Mouse (Mus musculus) kidney, embryonic 15.5 days (tissue): ENCODE measurements around the gene Gm49425. TPM values are rescaled to one million over a fixed set of nuclear protein-coding genes. Genes with fewer than 3 reads are reported as not detected.

Experiments
- ATAC-seq: fragments of 200-750 bp; cut with Nextera tagmentation; replicated peaks from 2 replicates; pipeline ENCODE4 v1.8.0; 2017; ENCODE audit warnings: moderate TSS enrichment; ENCODE audit not compliant: low FRiP score
- H3K27ac ChIP-seq: fragments of 300-500 bp; sonication (generic); 2 replicates; pipeline ENCODE4 v1.5.1; 2015; ENCODE audit warnings: mild to moderate bottlenecking, inconsistent platforms
- H3K27me3 ChIP-seq: fragments of 300-500 bp; sonication (generic); 2 replicates; pipeline ENCODE4 v1.6.1; 2015; ENCODE audit warnings: inconsistent platforms
- H3K36me3 ChIP-seq: fragments of 300-500 bp; sonication (generic); 2 replicates; pipeline ENCODE4 v1.6.1; 2015; ENCODE audit warnings: inconsistent platforms
- H3K4me1 ChIP-seq: fragments of 300-500 bp; sonication (generic); 2 replicates; pipeline ENCODE4 v1.6.1; 2015; ENCODE audit warnings: inconsistent platforms
- H3K4me2 ChIP-seq: fragments of 300-500 bp; sonication (generic); 2 replicates; pipeline ENCODE4 v1.6.1; 2015; ENCODE audit warnings: moderate library complexity, mild to moderate bottlenecking, inconsistent platforms
- H3K4me3 ChIP-seq: fragments of 300-500 bp; sonication (generic); replicated peaks from 2 replicates; pipeline ENCODE4 v1.5.1; 2015; ENCODE audit warnings: mild to moderate bottlenecking, inconsistent platforms
- H3K9ac ChIP-seq: fragments of 300-500 bp; sonication (generic); 2 replicates; pipeline ENCODE4 v1.6.1; 2015; ENCODE audit warnings: mild to moderate bottlenecking, inconsistent platforms
- H3K9me3 ChIP-seq: fragments of 300-500 bp; sonication (generic); replicated peaks from 2 replicates; pipeline ENCODE4 v1.6.1; 2016; ENCODE audit warnings: inconsistent platforms
- WGBS: fragments of 180-500 bp; shearing (Covaris S2); methylation state at CpG from one replicate; pipeline ENCODE4 v1.1.7; 2015; ENCODE audit warnings: mixed read lengths; 5-methylcytosine and 5-hydroxymethylcytosine counted together
- polyA plus RNA-seq: library from polyadenylated mRNA; unstranded; fragments of >200 nt; fragmentation: Nextera tagmentation; extraction: Ambion mirVana; gene quantifications from 2 replicates; pipeline ENCODE4 v1.2.1, GENCODE M21; 2015

Gene Gm49425
- polyA plus RNA-seq, 1 experiment from 2014 or later: not detected

DNA sequence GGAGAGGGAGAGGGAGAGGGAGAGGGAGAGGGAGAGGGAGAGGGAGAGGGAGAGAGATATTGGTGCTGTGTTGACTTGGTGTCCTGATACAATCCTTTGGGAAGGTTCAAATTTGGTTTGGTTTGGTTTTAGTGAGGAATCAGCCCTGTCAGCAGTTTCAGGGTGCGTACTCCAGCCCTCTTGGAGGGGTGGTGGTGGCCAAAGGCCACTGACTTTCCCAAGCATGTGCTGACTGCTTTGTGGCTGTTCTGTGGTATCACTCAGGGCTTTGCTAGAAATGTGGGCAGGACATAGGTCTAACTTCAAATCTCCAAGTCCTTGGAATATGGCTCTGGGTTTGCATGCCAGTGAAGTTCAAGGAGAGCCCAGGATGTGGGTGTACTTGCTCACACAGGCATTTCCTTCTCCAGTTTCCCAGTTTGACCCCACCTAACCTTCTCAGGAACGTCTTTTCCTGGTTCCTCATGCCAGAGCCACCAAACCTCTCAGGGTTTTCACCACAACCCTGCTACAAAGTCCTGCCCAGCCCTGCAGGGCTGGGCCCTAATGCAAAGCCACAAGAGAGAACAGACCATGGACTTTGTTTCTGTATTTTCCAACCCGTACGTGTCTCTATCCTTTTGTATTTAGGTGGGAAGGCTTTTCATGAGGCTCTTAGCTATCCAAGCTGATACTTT, 5.6 kb upstream of the Gm49425 start:
- Histone ChIP-seq H3K27ac (no peak overlapping the region), H3K9me3 (no peaks in the 10 kb centered on the region), H3K4me2 (no peak overlapping the region), H3K36me3 (no peaks in the 10 kb centered on the region), H3K9ac (no peak overlapping the region), H3K4me3 (no peak overlapping the region), H3K4me1 (no peaks in the 10 kb centered on the region), H3K27me3 (peaks cover 12% of the 10 kb centered on the region; the same call in 1 of the 2 replicates)
- no peak for ATAC-seq
- WGBS: 62% methylated on average over 4 of the region's 4 CpGs

DNA sequence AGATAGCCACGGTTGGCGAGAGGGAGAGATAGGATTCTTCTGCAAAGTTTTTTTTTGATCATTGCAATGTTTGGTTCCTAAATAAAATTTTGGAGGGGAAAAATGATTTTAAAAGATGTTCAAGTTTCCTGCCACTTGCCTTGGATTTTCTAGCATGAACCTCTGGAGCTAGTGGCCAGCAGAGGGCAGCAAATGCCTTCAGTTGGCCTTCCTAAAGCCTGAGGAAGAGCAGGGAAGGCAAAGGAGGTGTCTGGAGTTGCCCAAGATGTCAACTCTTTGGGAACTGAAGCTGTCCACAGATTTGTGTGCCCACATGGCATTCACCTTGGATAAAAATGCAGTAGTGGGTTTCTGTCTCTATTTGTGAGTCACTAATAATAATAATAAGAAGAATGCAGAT, 2.7 kb upstream of the Gm49425 start:
- no peak overlapping the region for H3K27ac ChIP-seq
- 14% methylated on average over 2 of the region's 2 CpGs for WGBS

DNA sequence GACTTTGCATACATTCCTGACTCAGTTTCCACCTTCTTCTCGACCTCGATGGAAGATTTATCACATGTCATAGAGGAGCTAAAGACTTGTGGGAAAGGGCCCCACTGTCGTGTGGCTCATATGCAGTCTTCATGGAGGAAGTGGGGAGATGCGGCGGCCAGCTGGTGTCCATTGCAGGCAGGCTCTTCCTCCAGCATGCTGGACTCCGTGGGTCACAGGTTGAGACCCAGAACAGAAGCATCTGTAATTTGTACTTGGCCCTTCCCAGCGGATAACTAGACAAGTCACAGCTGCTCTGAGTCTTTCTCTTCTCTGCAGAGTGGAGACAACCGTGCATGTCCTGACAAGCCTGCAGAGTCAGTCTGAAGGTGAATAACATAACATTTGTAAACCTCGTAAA, 8.8 kb downstream of the Gm49425 start:
- no peak overlapping the region for H3K4me3 ChIP-seq
- WGBS: 32% methylated on average over 9 of the region's 9 CpGs
- no peaks in the 10 kb centered on the region for H3K36me3 ChIP-seq
- no peak overlapping the region for H3K4me2 ChIP-seq
- peaks cover 22% of the 10 kb centered on the region for H3K4me1 ChIP-seq
- H3K9me3 ChIP-seq: no peaks in the 10 kb centered on the region
- no peak overlapping the region for H3K9ac ChIP-seq
- ATAC-seq: no peak
- no peak overlapping the region for H3K27ac ChIP-seq
- H3K27me3 ChIP-seq: peaks cover 10% of the 10 kb centered on the region; the same call in 1 of the 2 replicates

More for the DNA sequence above, 2.7 kb upstream of the Gm49425 start:
- Histone ChIP-seq H3K4me3 (no peak overlapping the region), H3K9me3 (no peaks in the 10 kb centered on the region), H3K9ac (no peak overlapping the region), H3K4me1 (no peaks in the 10 kb centered on the region), H3K27me3 (peaks cover 9% of the 10 kb centered on the region; the same call in 1 of the 2 replicates), H3K4me2 (no peak overlapping the region), H3K36me3 (no peaks in the 10 kb centered on the region)
- no peak for ATAC-seq

DNA sequence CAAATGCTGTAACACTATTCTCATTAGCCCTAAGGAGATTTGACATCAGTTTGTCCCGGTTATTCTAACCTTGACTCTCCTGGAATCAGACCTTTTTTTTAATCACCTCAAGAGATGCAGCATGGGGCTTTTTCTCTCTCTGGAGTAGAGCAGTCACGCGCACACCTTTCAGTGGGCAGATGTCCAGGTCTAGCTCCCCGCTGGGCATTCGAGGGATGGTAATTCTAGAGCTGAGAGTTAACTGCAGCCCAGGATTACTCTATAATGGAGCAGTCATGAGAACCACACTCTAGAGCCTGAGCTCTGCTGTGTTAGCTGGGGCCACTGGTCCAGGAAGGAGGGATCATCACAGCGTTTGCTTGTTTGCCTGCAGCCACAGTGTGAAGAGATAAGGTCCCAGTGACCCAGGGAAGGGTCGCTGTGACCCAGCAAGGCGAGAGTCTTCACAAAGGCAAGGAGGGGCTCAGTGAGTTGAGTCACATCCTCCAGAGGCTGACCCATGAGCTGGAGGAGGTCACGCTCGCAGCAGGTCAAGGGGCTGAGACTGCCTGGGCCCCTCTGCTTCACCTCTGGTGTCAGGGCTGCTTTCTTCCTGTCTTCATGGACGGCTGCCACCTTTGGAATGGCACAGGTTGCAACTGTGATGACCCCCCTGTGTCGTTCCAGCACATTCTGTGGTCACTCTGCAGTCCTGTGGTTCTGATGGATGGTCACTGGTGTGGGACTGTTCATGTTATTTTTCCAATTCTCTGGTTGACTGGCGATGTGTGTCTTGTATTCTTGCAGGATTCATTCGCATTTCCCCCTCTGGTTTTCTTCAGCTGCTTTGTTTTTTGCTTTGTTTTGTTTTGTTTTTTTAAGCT, 9.9 kb downstream of the Gm49425 start:
- Histone ChIP-seq H3K4me1 (peaks cover 22% of the 10 kb centered on the region), H3K36me3 (no peaks in the 10 kb centered on the region), H3K9ac (no peak overlapping the region), H3K4me3 (no peak overlapping the region), H3K27me3 (peaks cover 10% of the 10 kb centered on the region; the same call in 1 of the 2 replicates), H3K4me2 (no peak overlapping the region), H3K27ac (no peak overlapping the region), H3K9me3 (no peaks in the 10 kb centered on the region)
- no peak; the same call in 1 of the 2 replicates for ATAC-seq
- WGBS: 31% methylated on average over 14 of the region's 14 CpGs

DNA sequence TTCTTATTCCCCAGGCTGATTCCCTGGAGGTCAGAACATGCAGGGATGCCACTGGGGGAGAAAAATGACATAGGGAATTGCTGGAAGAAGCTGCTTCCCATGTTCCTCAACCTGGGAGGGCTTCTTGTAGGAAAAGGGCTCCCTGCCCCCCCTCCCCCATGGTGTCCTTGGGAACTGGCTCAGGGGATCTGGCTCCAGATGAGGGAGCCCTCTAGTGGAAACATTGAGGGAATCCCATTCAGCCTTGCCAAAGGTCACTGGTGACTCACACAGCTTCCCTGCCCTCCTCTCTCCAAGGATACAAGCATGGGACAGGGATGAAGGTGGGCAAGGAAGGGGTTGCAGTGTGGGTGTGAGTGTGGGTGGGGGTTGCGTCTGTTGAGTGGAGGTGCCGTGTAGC, 19.9 kb downstream of the Gm49425 start:
- no peak for ATAC-seq
- H3K9ac ChIP-seq: no peak overlapping the region
- H3K4me1 ChIP-seq: peaks cover 9% of the 10 kb centered on the region; the same call in 1 of the 2 replicates
- no peak overlapping the region for H3K27ac ChIP-seq
- 84% methylated on average over 2 of the region's 2 CpGs for WGBS
- no peaks in the 10 kb centered on the region for H3K27me3 ChIP-seq
- no peaks in the 10 kb centered on the region for H3K9me3 ChIP-seq
- H3K36me3 ChIP-seq: no peaks in the 10 kb centered on the region
- no peak overlapping the region for H3K4me3 ChIP-seq
- no peak overlapping the region for H3K4me2 ChIP-seq

DNA sequence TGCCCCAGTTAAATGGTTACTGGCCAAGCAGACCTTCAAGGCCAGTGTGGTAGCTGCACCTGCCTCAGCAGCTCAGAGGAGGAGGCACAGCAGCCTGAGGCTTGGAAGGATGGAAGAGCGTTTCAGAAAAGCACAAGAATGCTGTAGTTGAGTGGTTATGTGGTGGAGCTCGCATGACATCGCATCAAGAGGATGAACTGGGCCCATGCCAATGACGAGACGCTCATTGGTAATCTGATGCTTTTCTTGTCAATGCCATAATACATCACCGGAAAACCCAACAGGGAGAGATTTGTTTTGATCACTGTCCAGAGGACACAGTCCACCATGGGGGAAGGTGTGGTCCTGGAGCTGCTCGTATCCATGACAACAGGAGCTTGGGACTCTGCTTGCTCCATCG, 21.8 kb downstream of the Gm49425 start:
- Histone ChIP-seq H3K9me3 (no peaks in the 10 kb centered on the region), H3K27me3 (no peaks in the 10 kb centered on the region), H3K4me1 (peaks cover 9% of the 10 kb centered on the region; the same call in 1 of the 2 replicates), H3K27ac (no peak overlapping the region), H3K36me3 (no peaks in the 10 kb centered on the region), H3K4me3 (no peak overlapping the region), H3K9ac (no peak overlapping the region), H3K4me2 (no peak overlapping the region)
- no peak for ATAC-seq
- WGBS: 67% methylated on average over 8 of the region's 8 CpGs

DNA sequence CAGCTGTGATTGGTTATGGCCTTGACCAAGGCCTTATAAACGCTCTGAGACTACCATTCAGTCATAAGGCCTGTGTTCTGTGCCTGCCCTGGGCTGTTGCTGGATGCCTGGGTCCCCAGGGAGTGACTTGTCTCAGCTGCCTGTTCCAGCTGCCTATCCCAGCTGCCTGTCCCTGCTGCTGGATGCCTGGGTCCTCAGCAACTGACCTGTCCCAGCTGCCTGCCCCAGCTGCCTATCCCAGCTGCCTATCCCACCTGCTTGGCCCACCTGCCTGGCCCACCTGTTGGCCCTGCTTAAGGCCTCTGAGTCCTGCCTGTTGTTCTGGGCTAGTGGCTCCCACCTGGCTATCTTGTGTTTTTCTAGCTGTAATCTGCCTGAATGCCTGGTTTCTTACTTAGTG, 22.9 kb downstream of the Gm49425 start:
- H3K4me3 ChIP-seq: no peak overlapping the region
- peaks cover 9% of the 10 kb centered on the region; the same call in 1 of the 2 replicates for H3K4me1 ChIP-seq
- no peak overlapping the region for H3K4me2 ChIP-seq
- ATAC-seq: no peak
- H3K9me3 ChIP-seq: no peaks in the 10 kb centered on the region
- no peaks in the 10 kb centered on the region for H3K36me3 ChIP-seq
- no peak overlapping the region for H3K9ac ChIP-seq
- 58% methylated on average over 1 of the region's 1 CpGs for WGBS
- no peak overlapping the region for H3K27ac ChIP-seq
- no peaks in the 10 kb centered on the region for H3K27me3 ChIP-seq

DNA sequence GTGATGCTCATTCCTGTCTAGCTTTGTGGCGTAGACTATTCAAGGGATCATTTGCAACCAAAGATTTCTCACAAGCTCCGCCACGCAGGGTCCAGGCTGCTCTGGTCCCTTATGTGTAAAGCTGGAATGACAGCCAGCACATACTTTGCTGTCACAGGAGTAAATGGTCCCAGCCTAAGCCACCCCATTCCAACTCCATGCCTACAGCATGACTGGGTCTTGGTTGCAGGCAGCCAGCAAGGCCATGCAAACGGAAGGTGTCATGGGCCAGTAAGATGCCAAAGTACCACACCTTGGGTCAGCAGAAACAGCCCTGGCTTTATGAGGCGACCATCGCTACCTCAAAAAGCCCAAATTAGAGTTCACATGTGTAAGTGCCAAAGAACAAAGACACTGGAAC, 23.3 kb downstream of the Gm49425 start:
- Histone ChIP-seq H3K4me2 (no peak overlapping the region), H3K36me3 (no peaks in the 10 kb centered on the region), H3K4me1 (peaks cover 9% of the 10 kb centered on the region; the same call in 1 of the 2 replicates), H3K9ac (no peak overlapping the region), H3K27ac (no peak overlapping the region), H3K9me3 (no peaks in the 10 kb centered on the region), H3K4me3 (no peak overlapping the region), H3K27me3 (no peaks in the 10 kb centered on the region)
- no peak for ATAC-seq
- 91% methylated on average over 6 of the region's 6 CpGs for WGBS

DNA sequence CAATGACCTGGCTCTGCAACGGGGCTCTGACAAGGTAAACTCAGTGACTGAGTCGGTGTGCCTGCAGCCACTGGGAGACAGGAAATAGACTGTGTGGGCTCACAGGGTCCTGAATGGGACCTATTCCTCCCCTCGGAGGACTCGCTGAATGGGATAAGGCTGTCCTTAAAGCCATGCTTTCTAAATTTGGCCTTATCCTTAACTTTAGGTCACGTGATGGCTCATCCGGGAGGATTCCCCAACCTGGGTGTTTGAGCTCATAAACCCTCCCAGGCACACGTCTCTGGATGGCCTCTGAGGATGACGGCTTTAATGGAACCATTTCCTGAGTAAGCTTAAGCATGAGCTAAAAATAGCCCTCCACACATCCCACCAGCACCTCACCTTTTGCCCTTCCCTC, 24.3 kb downstream of the Gm49425 start:
- Histone ChIP-seq H3K4me3 (no peak overlapping the region), H3K36me3 (no peaks in the 10 kb centered on the region), H3K4me1 (peaks cover 9% of the 10 kb centered on the region; the same call in 1 of the 2 replicates), H3K9me3 (no peaks in the 10 kb centered on the region), H3K9ac (no peak overlapping the region), H3K27ac (no peak overlapping the region), H3K4me2 (no peak overlapping the region), H3K27me3 (no peaks in the 10 kb centered on the region)
- 18% methylated on average over 8 of the region's 8 CpGs for WGBS
- no peak for ATAC-seq

DNA sequence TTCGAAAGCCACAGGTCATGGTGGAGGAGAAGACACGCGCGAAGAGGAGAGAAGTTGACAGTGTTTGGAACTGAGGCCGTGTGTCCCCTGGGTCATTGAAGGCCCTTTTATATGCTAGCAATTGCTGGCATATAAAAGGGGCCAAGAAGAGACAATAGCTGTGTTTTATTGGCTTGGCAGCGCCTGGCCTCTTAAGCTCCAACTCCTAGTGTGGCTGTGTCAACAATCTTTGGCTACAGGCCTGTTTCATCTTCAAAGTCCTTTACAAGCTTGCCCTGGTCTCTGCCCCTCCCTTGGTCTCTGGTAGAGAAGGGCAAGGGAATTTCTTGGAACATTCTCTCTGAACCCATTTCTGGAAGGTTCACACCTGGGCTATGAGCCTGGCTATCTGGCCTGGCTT, 25.6 kb downstream of the Gm49425 start, which contains the start of gene Krt83:
TSS of gene Krt83 (minus strand) at position 82 of the 400 bp plus-strand sequence.
- no peak for ATAC-seq
- Histone ChIP-seq H3K27me3 (no peaks in the 10 kb centered on the region), H3K9ac (no peak within 1 kb of the TSS), H3K4me3 (no peak within 1 kb of the TSS), H3K4me2 (no peak within 1 kb of the TSS), H3K27ac (no peak within 1 kb of the TSS), H3K4me1 (peaks cover 9% of the 10 kb centered on the region; the same call in 1 of the 2 replicates), H3K36me3 (no peaks in the 10 kb centered on the region), H3K9me3 (no peaks in the 10 kb centered on the region)
- WGBS: 52% methylated on average over 6 of the region's 6 CpGs

DNA sequence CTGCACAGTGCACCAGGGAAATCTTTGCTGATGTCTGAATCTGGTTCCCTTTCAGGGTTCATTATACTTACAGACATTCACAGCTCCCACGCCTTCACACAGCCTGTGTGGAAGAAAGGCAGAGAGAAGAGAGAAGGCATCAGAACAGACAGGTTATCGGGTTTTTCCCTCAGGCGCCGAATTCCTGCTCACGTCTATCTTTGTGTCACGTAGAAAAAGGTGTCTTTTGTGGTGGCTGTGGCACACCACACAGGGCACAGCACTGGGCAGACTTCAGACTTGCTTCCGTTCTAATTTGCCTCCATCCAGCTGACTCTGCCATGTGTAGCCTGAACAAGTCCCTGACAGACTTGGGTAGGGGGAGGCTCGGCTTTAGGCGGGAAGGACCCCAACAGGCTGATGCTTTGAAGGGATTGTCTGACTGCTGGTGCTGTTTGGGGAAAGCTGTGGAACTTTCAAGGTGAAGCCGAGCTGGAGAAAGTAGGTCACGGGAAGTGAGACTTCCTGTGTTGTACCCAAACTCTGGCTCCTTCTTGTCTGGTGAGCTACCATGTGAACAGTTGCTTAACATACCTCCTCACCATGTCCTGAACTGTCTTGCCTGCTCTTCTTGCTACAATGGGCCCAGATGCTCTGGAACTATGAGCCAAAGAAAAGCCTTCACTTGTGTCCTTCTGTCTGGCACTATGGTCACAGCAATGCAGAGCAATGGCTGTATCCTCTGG, 31.0 kb downstream of the Gm49425 start:
- H3K4me2 ChIP-seq: no peak overlapping the region
- no peak overlapping the region for H3K9ac ChIP-seq
- H3K27me3 ChIP-seq: no peaks in the 10 kb centered on the region
- WGBS: 85% methylated on average over 11 of the region's 11 CpGs
- no peak overlapping the region for H3K4me3 ChIP-seq
- H3K4me1 ChIP-seq: peaks cover 19% of the 10 kb centered on the region
- no peak for ATAC-seq
- no peaks in the 10 kb centered on the region for H3K9me3 ChIP-seq
- H3K27ac ChIP-seq: no peak overlapping the region
- no peaks in the 10 kb centered on the region for H3K36me3 ChIP-seq

DNA sequence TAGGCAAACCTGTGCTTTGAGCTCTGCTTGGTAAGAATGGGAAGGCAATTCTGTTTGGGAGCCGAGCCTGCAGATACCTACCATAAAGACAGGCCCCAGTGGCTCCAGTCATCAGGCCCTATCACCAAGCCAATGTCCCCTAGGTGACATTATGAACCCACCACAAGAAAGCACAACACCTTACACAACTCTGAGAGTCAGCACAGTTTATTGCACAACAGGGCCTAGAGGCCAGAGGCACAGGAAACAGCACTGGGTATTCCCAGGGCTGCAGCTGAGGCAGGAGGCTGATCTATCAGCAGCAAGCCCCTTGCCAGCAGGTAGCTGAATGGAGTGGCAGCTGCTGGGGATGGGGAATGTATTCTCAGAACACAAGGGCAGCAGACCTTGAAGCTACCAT, 32.1 kb downstream of the Gm49425 start:
- H3K4me2 ChIP-seq: no peak overlapping the region
- no peak overlapping the region for H3K27ac ChIP-seq
- no peak overlapping the region for H3K9ac ChIP-seq
- H3K9me3 ChIP-seq: no peaks in the 10 kb centered on the region
- H3K36me3 ChIP-seq: no peaks in the 10 kb centered on the region
- H3K4me1 ChIP-seq: peaks cover 19% of the 10 kb centered on the region
- no peaks in the 10 kb centered on the region for H3K27me3 ChIP-seq
- WGBS: 42% methylated on average over 1 of the region's 1 CpGs
- no peak overlapping the region for H3K4me3 ChIP-seq
- ATAC-seq: no peak
